Mouse (Mus musculus) lung, embryonic 16.5 days (tissue): ENCODE measurements around the gene Mup8. TPM values are rescaled to one million over a fixed set of nuclear protein-coding genes. Genes with fewer than 3 reads are reported as not detected.
"Not testable (repeated sequence)": the region's sequence is repeated elsewhere in the genome, so short reads cannot be mapped to it uniquely, and the experiment has no call there.

Experiments used
- ATAC-seq: fragments of 200-750 bp; cut with Nextera tagmentation; 2 replicates; pipeline ENCODE4 v1.8.0; 2017; ENCODE audit warnings: low read depth, mild to moderate bottlenecking, moderate library complexity
- H3K27ac ChIP-seq: fragments of 300-500 bp; sonication (generic); 2 replicates; pipeline ENCODE4 v1.5.1; 2014; ENCODE audit warnings: mild to moderate bottlenecking, control low read depth, low read length
- H3K27me3 ChIP-seq: fragments of 300-500 bp; sonication (generic); 2 replicates; pipeline ENCODE4 v1.6.1; 2014; ENCODE audit warnings: low read depth, low read length, mixed read lengths; ENCODE audit not compliant: control insufficient read depth, insufficient read depth
- H3K36me3 ChIP-seq: fragments of 300-500 bp; sonication (generic); 2 replicates; pipeline ENCODE4 v1.6.1; 2014; ENCODE audit warnings: low read length; ENCODE audit not compliant: control insufficient read depth, insufficient read depth
- H3K4me1 ChIP-seq: fragments of 300-500 bp; sonication (generic); replicated peaks from 2 replicates; pipeline ENCODE4 v1.6.1; 2014; ENCODE audit warnings: low read length, mixed read lengths; ENCODE audit not compliant: control insufficient read depth, insufficient read depth
- H3K4me2 ChIP-seq: fragments of 300-500 bp; sonication (generic); 2 replicates; pipeline ENCODE4 v1.6.1; 2014; ENCODE audit warnings: low read depth, low read length, control low read depth
- H3K4me3 ChIP-seq: fragments of 300-500 bp; sonication (generic); 2 replicates; pipeline ENCODE4 v1.5.1; 2014; ENCODE audit warnings: mild to moderate bottlenecking, low read length, control low read depth
- H3K9ac ChIP-seq: fragments of 300-500 bp; sonication (generic); 2 replicates; pipeline ENCODE4 v1.6.1; 2014; ENCODE audit warnings: low read length, control low read depth
- H3K9me3 ChIP-seq: fragments of 300-500 bp; sonication (generic); 2 replicates; pipeline ENCODE4 v1.6.1; 2016; ENCODE audit warnings: low read length; ENCODE audit not compliant: control insufficient read depth
- WGBS: fragments of 180-500 bp; shearing (Covaris S2); extraction: QIAGEN DNeasy Blood & Tissue Kit; methylation state at CpG from one replicate; pipeline ENCODE4 v1.1.7; 2014; 5-methylcytosine and 5-hydroxymethylcytosine counted together
- polyA plus RNA-seq: library from polyadenylated mRNA; unstranded; fragments of >200 nt; fragmentation: Nextera tagmentation; extraction: Ambion mirVana; gene quantifications from 2 replicates; pipeline ENCODE4 v1.2.1, GENCODE M21; 2015

Mup8 gene
- not detected in 2 replicates for polyA plus RNA-seq

GRCm38 (mm10) chr4:60222499-60222898 lies at the start of gene Mup8:
TSS of gene Mup8 (minus strand) at chr4:60222599.
- ATAC-seq = not testable (repeated sequence)

GRCm38 (mm10) chr4:60265977-60266770 lies 43.8 kb upstream of the Mup8 start:
- H3K9me3 ChIP-seq, ATAC-seq: not testable (repeated sequence)

More at GRCm38 (mm10) chr4:60222499-60222898, at the start of gene Mup8:
- H3K4me3 ChIP-seq, H3K9ac ChIP-seq, H3K9me3 ChIP-seq, H3K36me3 ChIP-seq, H3K4me2 ChIP-seq, H3K27me3 ChIP-seq, H3K4me1 ChIP-seq, H3K27ac ChIP-seq: not testable (repeated sequence)
- 75% methylated on average over 3 of the region's 3 CpGs for WGBS

GRCm38 (mm10) chr4:60262706-60263105 lies 40.3 kb upstream of the Mup8 start:
- not testable (repeated sequence) for H3K9ac ChIP-seq, H3K4me2 ChIP-seq, H3K27ac ChIP-seq, H3K27me3 ChIP-seq, H3K9me3 ChIP-seq, H3K4me3 ChIP-seq, ATAC-seq, H3K4me1 ChIP-seq, H3K36me3 ChIP-seq
- WGBS = 90% methylated on average over 3 of the region's 4 CpGs

More at GRCm38 (mm10) chr4:60265977-60266770, 43.8 kb upstream of the Mup8 start:
- not testable (repeated sequence) for H3K27ac ChIP-seq, H3K36me3 ChIP-seq, H3K27me3 ChIP-seq, H3K4me3 ChIP-seq, H3K4me2 ChIP-seq, H3K9ac ChIP-seq, H3K4me1 ChIP-seq
- WGBS = 66% methylated on average over 10 of the region's 11 CpGs

Other genes with a start within 250 kb of the Mup8 start
- gene Mup7, start 152.1 kb downstream of the Mup8 start, polyA plus RNA-seq = not detected in 2 replicates
- gene Mup2, start 68.3 kb downstream of the Mup8 start, polyA plus RNA-seq = not detected in 2 replicates
- not detected in 2 replicates for gene Mup9, start 199.4 kb upstream of the Mup8 start, polyA plus RNA-seq